Mouse (Mus musculus) forebrain, embryonic 15.5 days (tissue): ENCODE results near the gene Wbp11. TPM values are rescaled to one million over a fixed set of nuclear protein-coding genes. Genes with fewer than 3 reads are reported as not detected.
A peak's percentile ranks its signal among the peaks of the same experiment; 100 is the strongest.

Experiments used
- ATAC-seq: fragments of 200-750 bp; cut with Nextera tagmentation; replicated peaks from 2 replicates; pipeline ENCODE4 v1.8.0; 2017; ENCODE audit warnings: mild to moderate bottlenecking, moderate TSS enrichment, moderate library complexity
- H3K27ac ChIP-seq: fragments of 300-500 bp; sonication (generic); replicated peaks from 2 replicates; pipeline ENCODE4 v1.5.1; 2015; ENCODE audit warnings: mild to moderate bottlenecking, inconsistent platforms
- H3K27me3 ChIP-seq: fragments of 300-500 bp; sonication (generic); 2 replicates; pipeline ENCODE4 v1.6.1; 2015; ENCODE audit warnings: inconsistent platforms
- H3K36me3 ChIP-seq: fragments of 300-500 bp; sonication (generic); 2 replicates; pipeline ENCODE4 v1.6.1; 2015; ENCODE audit warnings: mild to moderate bottlenecking, inconsistent platforms
- H3K4me1 ChIP-seq: fragments of 300-500 bp; sonication (generic); 2 replicates; pipeline ENCODE4 v1.6.1; 2015; ENCODE audit warnings: inconsistent platforms
- H3K4me2 ChIP-seq: fragments of 300-500 bp; sonication (generic); replicated peaks from 2 replicates; pipeline ENCODE4 v1.6.1; 2015; ENCODE audit warnings: mild to moderate bottlenecking, inconsistent platforms
- H3K4me3 ChIP-seq: fragments of 300-500 bp; sonication (generic); 2 replicates; pipeline ENCODE4 v1.5.1; 2015; ENCODE audit warnings: mild to moderate bottlenecking, inconsistent platforms
- H3K9ac ChIP-seq: fragments of 300-500 bp; sonication (generic); replicated peaks from 2 replicates; pipeline ENCODE4 v1.6.1; 2015; ENCODE audit warnings: mild to moderate bottlenecking, inconsistent platforms
- H3K9me3 ChIP-seq: fragments of 300-500 bp; sonication (generic); 2 replicates; pipeline ENCODE4 v1.6.1; 2016; ENCODE audit warnings: inconsistent platforms
- WGBS: fragments of 180-500 bp; shearing (Covaris S2); methylation state at CpG from one replicate; pipeline ENCODE4 v1.1.7; 2015; ENCODE audit warnings: mixed read lengths; 5-methylcytosine and 5-hydroxymethylcytosine counted together
- polyA plus RNA-seq: library from polyadenylated mRNA; unstranded; fragments of >200 nt; fragmentation: Nextera tagmentation; extraction: Ambion mirVana; gene quantifications from 2 replicates; pipeline ENCODE4 v1.2.1, GENCODE M21; 2015

Gene Wbp11
- polyA plus RNA-seq, 1 experiment from 2014 or later = 82.5 TPM

DNA sequence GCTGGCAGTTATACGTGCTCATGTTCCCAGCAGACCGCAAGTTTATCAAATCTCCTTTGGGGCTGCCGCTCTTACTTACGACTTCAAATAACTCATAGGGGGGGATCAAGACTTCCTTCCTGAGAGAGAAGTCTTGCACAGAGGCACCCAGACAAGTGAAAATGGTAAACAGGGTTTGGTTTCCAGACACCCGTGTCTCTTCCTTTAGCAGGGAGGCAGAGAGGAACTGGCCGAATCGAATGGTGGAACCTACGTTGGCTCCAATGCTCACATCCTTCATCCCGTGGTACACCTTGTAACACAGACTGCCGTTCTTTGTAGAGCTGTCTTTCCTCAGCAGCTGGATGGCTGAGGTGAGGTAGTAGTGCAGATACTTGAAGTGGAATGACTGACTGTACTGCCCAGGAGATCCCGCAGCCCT is 26.3 kb upstream of the Wbp11 start:
- Histone ChIP-seq H3K9ac (no peak overlapping the region), H3K4me1 (0 out of 2 replicates have a peak, but pooled peaks cover 4% of the 10 kb centered on the region), H3K9me3 (no peaks in the 10 kb centered on the region), H3K27ac (no peak overlapping the region), H3K4me3 (no peak overlapping the region), H3K27me3 (no peaks in the 10 kb centered on the region), H3K4me2 (no peak overlapping the region), H3K36me3 (no peaks in the 10 kb centered on the region)
- WGBS = 91% methylated on average over 11 of the region's 11 CpGs
- no peak for ATAC-seq

DNA sequence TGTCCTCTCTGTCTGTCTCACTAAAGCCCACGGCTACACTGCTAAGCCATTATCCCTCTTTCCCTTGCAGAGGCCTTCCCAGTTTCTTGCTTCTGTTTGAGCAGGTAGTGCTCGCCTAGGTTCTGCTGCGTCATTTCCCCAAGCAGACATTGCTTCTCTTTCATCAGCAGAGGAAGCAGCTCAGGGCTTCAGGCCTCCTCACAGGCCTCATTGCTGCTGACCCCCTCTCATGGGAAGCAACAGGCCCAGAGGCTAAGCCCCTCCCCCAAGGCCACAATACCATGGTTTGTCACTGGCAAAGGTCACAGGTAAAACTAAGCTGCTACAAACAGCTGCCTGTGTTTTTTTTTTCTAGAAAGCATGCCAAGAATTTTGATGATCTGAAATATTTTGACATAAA is 24.7 kb upstream of the Wbp11 start:
- H3K9me3 ChIP-seq = no peaks in the 10 kb centered on the region
- no peak for ATAC-seq
- no peak overlapping the region for H3K9ac ChIP-seq
- 39% methylated on average over 3 of the region's 3 CpGs for WGBS
- 0 out of 2 replicates have a peak, but pooled peaks cover 4% of the 10 kb centered on the region for H3K4me1 ChIP-seq
- no peaks in the 10 kb centered on the region for H3K27me3 ChIP-seq
- H3K4me3 ChIP-seq = no peak overlapping the region
- H3K27ac ChIP-seq = 0 out of 2 replicates have a peak overlapping the region, but pooled peaks have one; percentile 21
- no peaks in the 10 kb centered on the region for H3K36me3 ChIP-seq
- no peak overlapping the region for H3K4me2 ChIP-seq

DNA sequence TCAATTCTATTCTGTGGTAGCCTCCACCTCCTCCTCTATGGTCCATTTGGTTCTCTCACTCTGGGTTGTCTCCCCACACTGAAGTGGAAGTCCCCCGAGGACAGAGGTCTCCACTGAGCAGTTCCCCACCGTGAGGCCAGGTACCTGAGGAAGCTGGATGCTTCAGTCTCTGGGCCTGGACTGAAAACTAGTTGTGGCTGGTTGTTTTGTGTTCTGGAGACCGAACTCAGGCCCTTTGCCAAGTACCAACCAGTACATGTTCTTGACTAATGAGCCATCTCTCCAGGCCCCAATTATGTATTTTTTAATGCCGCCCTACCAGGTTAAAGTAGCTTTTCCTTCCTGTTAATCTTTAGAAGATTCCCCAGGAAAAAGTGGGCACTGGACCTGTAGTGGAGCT is 24.3 kb upstream of the Wbp11 start:
- Histone ChIP-seq H3K4me2 (no peak overlapping the region), H3K36me3 (no peaks in the 10 kb centered on the region), H3K4me3 (no peak overlapping the region), H3K27ac (0 out of 2 replicates have a peak overlapping the region, but pooled peaks have one; percentile 21), H3K9me3 (no peaks in the 10 kb centered on the region), H3K27me3 (no peaks in the 10 kb centered on the region), H3K4me1 (0 out of 2 replicates have a peak, but pooled peaks cover 4% of the 10 kb centered on the region), H3K9ac (no peak overlapping the region)
- ATAC-seq = no peak
- 80% methylated on average over 4 of the region's 4 CpGs for WGBS

DNA sequence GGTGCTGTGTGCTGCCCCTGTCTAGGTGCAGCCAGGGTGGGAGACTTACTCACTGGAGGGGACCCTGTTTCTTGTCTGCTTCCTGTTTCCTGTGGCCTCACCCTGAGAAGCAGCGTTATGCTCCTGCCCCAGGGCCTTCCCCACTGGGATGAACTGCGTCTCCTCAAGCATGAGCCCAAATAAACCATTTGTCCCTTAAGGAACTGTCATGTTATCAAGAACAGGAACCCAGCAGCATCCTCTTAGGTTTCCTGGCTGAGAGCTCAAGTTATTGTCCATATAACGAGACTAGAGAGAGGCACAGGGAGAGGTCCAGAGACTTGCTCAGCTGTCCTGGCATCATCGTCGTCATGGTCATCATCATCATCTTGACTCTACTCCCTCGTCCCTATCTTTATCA is 22.2 kb upstream of the Wbp11 start:
- ATAC-seq = no peak
- WGBS = 81% methylated on average over 6 of the region's 6 CpGs
- H3K27me3 ChIP-seq = no peaks in the 10 kb centered on the region

DNA sequence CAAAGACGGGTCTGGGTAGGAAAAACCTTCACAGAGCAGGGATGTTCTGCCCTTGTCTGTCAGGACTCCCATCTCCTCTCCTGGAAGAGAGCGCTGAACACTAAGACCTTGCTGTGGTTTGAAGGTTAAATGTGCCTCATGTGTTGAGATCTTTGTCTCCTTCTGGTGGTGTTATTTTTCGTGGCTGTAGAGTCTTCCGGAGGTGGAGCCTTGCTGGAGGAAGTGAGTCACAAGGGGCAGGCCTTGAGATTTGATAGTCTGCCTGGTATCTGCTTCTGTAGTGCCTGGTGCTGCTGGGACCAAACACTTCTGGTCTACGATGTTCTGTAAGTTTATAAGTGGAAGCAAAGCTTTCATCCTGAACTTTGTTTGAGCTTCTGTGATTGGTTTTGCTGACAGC is 20.9 kb upstream of the Wbp11 start:
- Histone ChIP-seq H3K27me3 (no peaks in the 10 kb centered on the region), H3K9ac (no peak overlapping the region), H3K4me3 (no peak overlapping the region), H3K9me3 (no peaks in the 10 kb centered on the region), H3K4me1 (0 out of 2 replicates have a peak, but pooled peaks cover 4% of the 10 kb centered on the region), H3K27ac (no peak overlapping the region), H3K4me2 (no peak overlapping the region), H3K36me3 (no peaks in the 10 kb centered on the region)
- no peak for ATAC-seq
- 89% methylated on average over 5 of the region's 5 CpGs for WGBS

More for the DNA sequence above, 22.2 kb upstream of the Wbp11 start:
- Histone ChIP-seq H3K27ac (no peak overlapping the region), H3K4me1 (0 out of 2 replicates have a peak, but pooled peaks cover 4% of the 10 kb centered on the region), H3K9ac (no peak overlapping the region), H3K4me3 (no peak overlapping the region), H3K9me3 (no peaks in the 10 kb centered on the region), H3K4me2 (no peak overlapping the region), H3K36me3 (no peaks in the 10 kb centered on the region)

DNA sequence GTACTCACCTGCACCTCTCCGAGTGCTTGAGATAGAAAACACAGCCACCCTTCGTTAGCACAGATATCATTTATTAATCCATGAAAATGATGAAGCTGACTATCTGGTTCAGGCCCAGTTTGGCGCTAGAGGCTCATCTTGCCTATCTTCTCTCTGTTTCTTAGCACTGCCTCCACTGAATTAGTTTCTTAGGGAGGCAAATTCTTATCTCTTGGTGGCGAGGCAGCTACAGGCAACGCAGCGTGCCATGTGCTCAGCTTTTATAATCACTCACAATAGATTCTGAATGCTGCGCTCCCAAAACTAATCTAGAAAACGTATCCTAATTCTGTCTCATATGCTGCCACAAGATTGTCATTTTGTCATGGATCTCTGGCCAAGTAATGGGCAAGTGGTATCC is 20.4 kb upstream of the Wbp11 start:
- 87% methylated on average over 8 of the region's 8 CpGs for WGBS
- Histone ChIP-seq H3K4me1 (0 out of 2 replicates have a peak, but pooled peaks cover 4% of the 10 kb centered on the region), H3K9me3 (no peaks in the 10 kb centered on the region), H3K4me2 (no peak overlapping the region), H3K9ac (no peak overlapping the region), H3K36me3 (no peaks in the 10 kb centered on the region), H3K27me3 (no peaks in the 10 kb centered on the region), H3K4me3 (no peak overlapping the region), H3K27ac (no peak overlapping the region)
- no peak for ATAC-seq

DNA sequence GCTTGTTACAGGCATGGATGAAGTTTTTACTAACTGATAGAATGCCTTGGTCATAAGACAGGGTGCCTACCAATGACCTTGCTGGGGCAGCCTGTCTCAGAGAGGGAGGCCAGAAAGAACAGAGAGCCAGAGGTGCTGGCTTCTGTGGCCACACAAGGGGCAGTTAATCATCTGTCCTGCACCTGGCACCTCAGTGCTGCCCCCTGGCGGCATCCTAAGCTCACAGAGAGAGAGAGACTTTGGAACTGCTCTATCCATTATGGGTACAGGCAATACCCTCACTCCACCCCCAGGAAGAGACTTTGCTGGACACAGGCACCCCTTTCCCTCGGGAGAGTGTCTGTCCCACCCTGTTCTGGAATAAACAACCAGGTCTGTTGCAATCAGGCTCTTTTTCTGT is 19.8 kb upstream of the Wbp11 start:
- Histone ChIP-seq H3K4me1 (0 out of 2 replicates have a peak, but pooled peaks cover 3% of the 10 kb centered on the region), H3K27me3 (no peaks in the 10 kb centered on the region), H3K27ac (no peak overlapping the region), H3K4me3 (no peak overlapping the region), H3K9ac (no peak overlapping the region), H3K4me2 (no peak overlapping the region), H3K36me3 (no peaks in the 10 kb centered on the region), H3K9me3 (no peaks in the 10 kb centered on the region)
- ATAC-seq = no peak
- 38% methylated on average over 2 of the region's 2 CpGs for WGBS

DNA sequence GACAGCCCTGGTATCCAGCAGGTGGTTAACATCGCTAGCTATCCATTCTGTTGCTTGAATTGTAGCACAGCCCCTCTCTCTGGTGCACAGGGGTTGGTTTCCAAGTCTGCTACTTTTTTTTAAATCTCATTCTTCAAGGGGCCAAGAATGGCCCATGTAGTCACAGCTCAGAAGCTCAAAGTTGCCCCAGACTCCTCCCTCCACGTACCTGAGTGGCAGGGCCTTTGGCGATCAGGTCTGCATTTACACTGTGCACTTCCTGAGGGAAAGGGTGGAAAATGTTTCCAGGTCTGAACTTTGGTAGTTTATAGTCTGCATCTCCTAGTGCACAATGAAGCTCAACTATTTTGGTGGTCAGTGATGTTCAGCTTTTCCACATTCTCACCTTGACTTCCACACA is 19.2 kb upstream of the Wbp11 start:
- H3K4me1 ChIP-seq = no peaks in the 10 kb centered on the region
- no peaks in the 10 kb centered on the region for H3K36me3 ChIP-seq
- no peak overlapping the region for H3K27ac ChIP-seq
- no peaks in the 10 kb centered on the region for H3K27me3 ChIP-seq
- no peak overlapping the region for H3K9ac ChIP-seq
- no peaks in the 10 kb centered on the region for H3K9me3 ChIP-seq
- no peak for ATAC-seq
- no peak overlapping the region for H3K4me3 ChIP-seq
- WGBS = 91% methylated on average over 3 of the region's 3 CpGs
- H3K4me2 ChIP-seq = no peak overlapping the region

DNA sequence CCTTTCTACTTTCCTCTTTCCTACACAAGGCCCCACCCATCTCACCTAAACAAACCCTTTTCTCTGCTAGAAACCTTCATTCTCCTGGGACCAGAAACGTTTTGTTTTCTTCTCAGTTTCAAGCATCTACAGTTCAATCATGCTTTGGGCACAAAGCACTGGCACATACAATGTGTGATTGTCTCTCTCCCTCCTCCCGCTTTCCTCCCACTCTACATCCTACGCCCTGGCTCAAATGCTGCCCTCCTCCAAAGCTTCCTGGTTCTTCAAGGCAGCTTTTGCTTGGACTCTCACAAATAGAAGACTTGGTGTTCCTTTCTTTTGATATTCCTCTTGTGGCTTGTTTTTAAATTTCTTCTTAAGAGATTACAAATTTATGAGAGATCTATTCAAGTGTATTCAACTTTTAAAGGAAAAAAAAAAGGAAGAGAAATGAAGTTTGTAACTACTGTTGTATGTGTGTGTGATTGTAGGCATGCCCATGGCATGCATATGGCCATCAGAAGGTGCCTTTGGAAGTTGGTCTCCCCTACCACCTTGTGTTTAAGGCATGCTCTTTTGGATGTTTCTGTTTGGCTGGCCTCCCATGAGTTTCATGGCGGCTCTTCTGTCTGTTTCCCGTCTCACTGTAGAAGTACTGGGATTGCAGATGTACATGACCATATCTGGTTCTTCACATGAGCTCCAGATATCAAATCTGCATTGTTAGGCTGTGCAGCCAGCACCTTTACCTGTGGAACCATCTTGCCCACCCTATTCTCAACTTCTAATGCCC is 17.9 kb upstream of the Wbp11 start:
- H3K4me3 ChIP-seq = no peak overlapping the region
- WGBS = 68% methylated on average over 5 of the region's 5 CpGs
- no peaks in the 10 kb centered on the region for H3K4me1 ChIP-seq
- no peak overlapping the region for H3K9ac ChIP-seq
- H3K4me2 ChIP-seq = no peak overlapping the region
- no peaks in the 10 kb centered on the region for H3K36me3 ChIP-seq
- H3K27me3 ChIP-seq = no peaks in the 10 kb centered on the region
- H3K27ac ChIP-seq = no peak overlapping the region
- H3K9me3 ChIP-seq = no peaks in the 10 kb centered on the region
- ATAC-seq = no peak

DNA sequence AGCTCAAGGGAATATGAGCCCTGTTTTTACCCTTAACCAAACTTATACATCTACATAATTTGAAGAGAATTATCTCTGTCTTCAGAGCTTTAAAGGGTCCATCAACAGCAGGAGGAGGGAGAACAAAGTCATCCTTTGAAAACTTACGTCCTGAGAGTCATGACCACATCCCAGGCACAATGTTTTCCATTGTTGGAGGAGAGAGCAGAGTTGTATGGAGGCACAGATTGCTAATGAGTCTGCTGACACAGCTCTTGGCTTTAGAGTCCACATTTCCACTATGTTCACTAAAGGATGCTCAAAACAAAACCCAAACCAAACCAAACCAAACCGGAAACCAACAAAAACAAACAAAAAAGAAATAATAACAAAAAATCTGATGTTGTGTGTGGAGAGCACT is 16.9 kb upstream of the Wbp11 start:
- no peaks in the 10 kb centered on the region for H3K36me3 ChIP-seq
- 47% methylated on average over 2 of the region's 2 CpGs for WGBS
- no peak overlapping the region for H3K27ac ChIP-seq
- no peak overlapping the region for H3K4me2 ChIP-seq
- no peak overlapping the region for H3K4me3 ChIP-seq
- H3K27me3 ChIP-seq = no peaks in the 10 kb centered on the region
- no peaks in the 10 kb centered on the region for H3K4me1 ChIP-seq
- H3K9me3 ChIP-seq = no peaks in the 10 kb centered on the region
- no peak overlapping the region for H3K9ac ChIP-seq
- no peak for ATAC-seq

DNA sequence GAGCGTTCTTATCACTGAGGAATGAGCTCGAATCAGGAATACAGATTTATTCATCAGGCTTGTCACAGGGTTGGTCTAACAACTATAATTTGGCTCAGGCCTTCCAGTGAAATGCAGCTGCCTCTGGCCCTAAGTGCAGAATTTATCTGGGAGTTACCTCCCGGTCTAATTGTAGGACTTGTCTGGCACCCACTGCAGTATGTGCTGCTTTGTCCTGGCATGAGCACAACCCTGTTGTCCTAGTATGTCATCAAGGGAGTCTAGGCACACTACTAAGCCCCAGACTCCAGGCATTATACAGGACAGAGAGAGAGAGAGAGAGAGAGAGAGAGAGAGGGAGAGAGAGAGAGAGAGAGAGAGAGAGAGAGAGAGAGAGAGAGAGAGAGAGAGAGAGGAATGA is 9.3 kb upstream of the Wbp11 start:
- no peaks in the 10 kb centered on the region for H3K27me3 ChIP-seq
- no peaks in the 10 kb centered on the region for H3K4me1 ChIP-seq
- WGBS = 82% methylated on average over 3 of the region's 3 CpGs
- no peaks in the 10 kb centered on the region for H3K9me3 ChIP-seq
- no peak overlapping the region for H3K9ac ChIP-seq
- no peak for ATAC-seq
- H3K4me3 ChIP-seq = no peak overlapping the region
- no peak overlapping the region for H3K27ac ChIP-seq
- no peak overlapping the region for H3K4me2 ChIP-seq
- no peaks in the 10 kb centered on the region for H3K36me3 ChIP-seq

DNA sequence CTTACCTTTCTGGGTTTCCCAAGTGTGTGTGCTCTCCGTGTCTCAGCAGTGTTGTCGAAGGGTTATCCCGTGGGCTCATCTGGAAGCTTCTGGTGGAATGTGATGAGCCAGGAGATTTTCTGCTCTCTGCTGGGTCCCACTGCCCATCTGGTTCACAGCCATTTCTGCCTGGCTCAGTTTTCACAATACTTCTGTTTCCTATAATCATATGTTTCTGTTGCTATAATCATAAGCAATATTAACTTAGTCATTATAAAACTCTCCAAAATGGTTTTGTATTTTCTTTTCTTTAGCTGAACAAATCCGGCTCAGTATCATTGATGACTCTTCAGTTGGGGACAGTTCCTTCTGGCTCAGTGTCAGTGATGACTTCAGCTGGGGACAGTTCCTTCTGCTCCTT is 7.3 kb upstream of the Wbp11 start, which contains the start of gene Smco3:
Gene Smco3 (minus strand): TSS at position 101 of the 400 bp plus-strand sequence.
- H3K4me2 ChIP-seq = no peak within 1 kb of the TSS

More for the DNA sequence above, 7.3 kb upstream of the Wbp11 start, which contains the start of gene Smco3:
- Histone ChIP-seq H3K4me3 (no peak within 1 kb of the TSS), H3K9me3 (no peaks in the 10 kb centered on the region), H3K27ac (no peak within 1 kb of the TSS), H3K36me3 (no peaks in the 10 kb centered on the region), H3K9ac (no peak within 1 kb of the TSS), H3K27me3 (peaks cover 2% of the 10 kb centered on the region; the same call in 1 of the 2 replicates), H3K4me1 (no peaks in the 10 kb centered on the region)
- ATAC-seq = no peak
- WGBS = 69% methylated on average over 4 of the region's 4 CpGs
